Mouse (Mus musculus): Measurements from ENCODE around the gene Aldob. TPM values are rescaled to one million over a fixed set of nuclear protein-coding genes. Genes with fewer than 3 reads are reported as not detected.

Gene Aldob
- polyA plus RNA-seq, 1 experiment from 2014 or later, result 54.0 TPM

DNA sequence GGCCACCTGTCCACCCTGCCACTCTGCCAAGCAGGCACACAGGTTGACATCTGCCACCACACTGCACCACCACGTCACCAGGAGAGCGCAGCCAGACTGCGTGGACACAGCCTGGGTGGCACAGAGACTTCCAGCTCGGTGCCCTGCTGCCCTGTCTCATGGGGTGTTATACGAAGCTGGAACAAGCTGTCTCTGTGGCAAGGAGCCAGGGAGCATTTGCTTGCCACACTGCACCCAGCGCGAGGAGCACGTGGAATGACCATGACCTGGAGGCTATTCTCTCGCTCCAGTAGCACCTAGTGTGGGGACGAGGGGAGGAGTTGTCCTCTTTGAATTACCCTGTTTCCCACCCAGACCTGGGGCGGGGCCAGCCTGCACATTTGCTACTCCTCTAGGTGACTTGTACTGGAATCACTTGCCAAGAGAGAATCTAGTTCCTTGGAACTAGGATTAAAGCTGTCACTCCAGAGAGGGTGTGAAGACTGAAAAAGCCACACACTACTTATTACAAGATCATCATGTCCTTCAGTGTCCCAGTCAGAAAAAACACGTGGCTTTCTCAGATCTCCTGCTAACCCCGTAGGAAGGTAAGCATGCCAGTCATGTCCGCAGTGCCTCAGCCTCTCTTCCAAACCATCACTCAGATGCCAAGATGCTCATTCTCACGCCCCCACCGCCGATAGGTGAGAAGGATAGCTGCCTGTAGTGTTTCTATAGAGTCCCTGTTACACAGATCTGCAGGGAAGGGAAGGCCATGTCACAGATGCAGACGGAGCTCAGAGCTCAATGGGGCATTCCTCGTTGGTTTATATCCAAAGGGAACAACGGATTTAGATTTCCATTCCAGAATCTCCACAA lies 10.8 kb upstream of the Aldob start:
- Histone ChIP-seq H3K4me3 (no peak overlapping the region), H3K9ac (no peak overlapping the region), H3K4me1 (no peaks in the 10 kb centered on the region), H3K27me3 (replicated peaks) (no peaks in the 10 kb centered on the region), H3K9me3 (replicated peaks) (no peaks in the 10 kb centered on the region), H3K4me2 (no peak overlapping the region), H3K27ac (no peak overlapping the region), H3K36me3 (no peaks in the 10 kb centered on the region)
- ATAC-seq, result 0 out of 2 replicates have a peak, but pooled peaks have one; percentile 37
- 62% methylated on average over 20 of the region's 20 CpGs for WGBS (ENCODE audit: insufficient replicate concordance)

DNA sequence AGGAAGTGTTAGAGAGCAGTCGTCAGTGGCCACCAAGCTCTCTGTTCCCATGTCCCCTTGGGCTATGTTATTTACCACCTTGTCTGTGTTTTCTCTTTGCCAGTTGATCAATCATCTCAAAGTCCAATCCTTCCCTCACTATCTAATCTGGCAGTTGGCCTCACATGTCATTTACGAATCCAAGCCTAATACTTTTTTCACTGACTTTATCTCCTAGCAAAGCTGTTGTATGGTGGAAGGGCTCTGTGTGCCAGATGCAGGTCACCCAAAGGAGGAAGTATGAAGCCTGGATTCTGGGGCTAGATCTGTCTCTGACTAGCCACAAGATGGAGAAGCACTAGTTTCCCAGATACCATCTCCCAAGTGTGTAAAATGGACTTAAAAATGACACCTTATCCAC lies 8.8 kb upstream of the Aldob start:
- no peak overlapping the region for H3K27ac ChIP-seq
- no peaks in the 10 kb centered on the region for H3K4me1 ChIP-seq
- WGBS (ENCODE audit: insufficient replicate concordance), result 24% methylated on average over 2 of the region's 2 CpGs
- no peak overlapping the region for H3K4me2 ChIP-seq
- H3K9ac ChIP-seq, result no peak overlapping the region
- H3K27me3 ChIP-seq (replicated peaks), result no peaks in the 10 kb centered on the region
- H3K4me3 ChIP-seq, result no peak overlapping the region
- H3K36me3 ChIP-seq, result no peaks in the 10 kb centered on the region
- no peak; the same call in 1 of the 2 replicates for ATAC-seq
- H3K9me3 ChIP-seq (replicated peaks), result no peaks in the 10 kb centered on the region

DNA sequence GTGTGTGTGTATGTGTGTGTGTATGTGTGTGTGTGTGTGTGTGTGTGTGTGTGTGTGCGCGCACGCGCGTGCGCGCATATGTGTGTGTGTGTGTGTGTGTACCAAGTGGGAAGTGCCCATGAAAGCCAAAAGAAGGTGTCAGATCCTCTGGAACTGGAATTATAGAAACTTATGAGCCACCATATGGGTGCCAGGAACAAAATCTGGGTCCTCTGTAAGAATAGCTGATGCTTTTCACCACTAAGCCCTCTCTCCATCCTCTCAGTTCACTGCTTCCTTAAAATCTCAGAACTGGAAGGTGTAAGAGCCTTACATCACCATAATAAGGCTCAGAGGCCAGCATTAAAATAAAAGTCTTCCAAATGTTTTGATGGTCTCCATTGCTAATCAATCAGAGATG lies 8.0 kb upstream of the Aldob start:
- no peak for ATAC-seq
- H3K27ac ChIP-seq, result no peak overlapping the region

DNA sequence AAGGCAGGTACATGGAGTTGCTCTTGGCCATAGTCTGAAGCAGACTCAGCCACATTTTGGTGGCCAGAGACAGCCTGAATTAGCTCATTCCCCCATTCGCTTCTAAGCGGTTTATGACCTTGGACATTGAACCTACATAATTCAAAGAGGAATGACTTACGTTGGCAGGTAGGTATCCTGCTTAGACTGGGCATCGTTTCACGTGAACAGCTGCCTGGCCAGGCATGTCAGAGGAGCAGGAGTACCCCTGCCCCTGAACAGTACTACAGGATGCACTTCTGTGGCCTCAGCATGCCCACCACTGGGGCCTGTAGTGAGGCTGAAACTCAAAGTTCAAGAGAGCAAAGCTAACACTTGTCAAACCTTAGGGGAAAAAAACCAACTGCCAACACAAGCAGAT lies 4.0 kb upstream of the Aldob start:
- Histone ChIP-seq H3K27ac (no peak overlapping the region), H3K4me2 (no peak overlapping the region), H3K36me3 (no peaks in the 10 kb centered on the region), H3K4me3 (no peak overlapping the region), H3K9ac (no peak overlapping the region), H3K9me3 (replicated peaks) (no peaks in the 10 kb centered on the region), H3K27me3 (replicated peaks) (no peaks in the 10 kb centered on the region), H3K4me1 (no peaks in the 10 kb centered on the region)
- ATAC-seq, result 0 out of 2 replicates have a peak, but pooled peaks have one; percentile 44
- 65% methylated on average over 5 of the region's 5 CpGs for WGBS (ENCODE audit: insufficient replicate concordance)

More for the DNA sequence above, 8.0 kb upstream of the Aldob start:
- H3K4me3 ChIP-seq, result no peak overlapping the region
- H3K4me2 ChIP-seq, result no peak overlapping the region
- no peaks in the 10 kb centered on the region for H3K27me3 ChIP-seq (replicated peaks)
- H3K36me3 ChIP-seq, result no peaks in the 10 kb centered on the region
- H3K9ac ChIP-seq, result no peak overlapping the region
- H3K9me3 ChIP-seq (replicated peaks), result no peaks in the 10 kb centered on the region
- WGBS (ENCODE audit: insufficient replicate concordance), result 96% methylated on average over 7 of the region's 7 CpGs
- no peaks in the 10 kb centered on the region for H3K4me1 ChIP-seq

DNA sequence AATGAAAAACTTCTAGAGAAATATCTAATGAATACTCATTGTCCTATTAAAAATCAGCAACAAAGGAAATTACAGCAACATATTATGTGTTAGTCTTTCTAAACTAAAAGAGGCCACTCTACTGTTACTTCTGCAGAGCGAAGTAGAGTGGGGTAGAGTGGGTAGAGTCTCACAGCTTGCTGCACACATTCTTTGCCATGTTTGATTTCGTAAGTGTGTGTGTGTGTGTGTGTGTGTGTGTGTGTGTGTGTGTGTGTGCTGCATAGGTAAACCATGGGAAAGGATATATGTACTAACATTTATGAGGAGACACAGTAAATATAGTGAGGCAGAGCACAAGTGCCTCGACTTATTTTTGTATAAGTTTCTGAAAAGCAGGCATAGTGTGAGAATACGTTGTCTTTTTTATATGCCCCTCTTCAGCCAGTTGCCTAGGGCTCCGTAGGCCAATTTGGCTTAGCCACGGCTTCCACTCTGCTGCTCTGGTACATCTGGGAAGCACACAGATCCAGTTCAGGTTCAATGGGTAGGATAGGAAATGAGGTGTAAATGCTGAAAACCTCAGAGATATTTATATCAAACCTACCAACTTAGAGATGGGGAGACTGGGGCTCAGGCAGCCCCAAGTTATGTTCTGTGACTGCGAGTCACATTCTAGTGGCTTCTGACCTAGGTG lies 1.7 kb downstream of the Aldob start:
- WGBS (ENCODE audit: insufficient replicate concordance), result 67% methylated on average over 7 of the region's 7 CpGs
- ATAC-seq, result 0 out of 2 replicates have a peak, but pooled peaks have one; percentile 35
- Histone ChIP-seq H3K4me3 (no peak overlapping the region), H3K27me3 (replicated peaks) (no peaks in the 10 kb centered on the region), H3K27ac (peak overlapping the region; percentile 23; the same call in 1 of the 2 replicates), H3K36me3 (no peaks in the 10 kb centered on the region), H3K4me2 (peak overlapping the region; percentile 18; the same call in 1 of the 2 replicates), H3K9me3 (replicated peaks) (no peaks in the 10 kb centered on the region), H3K4me1 (no peaks in the 10 kb centered on the region), H3K9ac (no peak overlapping the region)

DNA sequence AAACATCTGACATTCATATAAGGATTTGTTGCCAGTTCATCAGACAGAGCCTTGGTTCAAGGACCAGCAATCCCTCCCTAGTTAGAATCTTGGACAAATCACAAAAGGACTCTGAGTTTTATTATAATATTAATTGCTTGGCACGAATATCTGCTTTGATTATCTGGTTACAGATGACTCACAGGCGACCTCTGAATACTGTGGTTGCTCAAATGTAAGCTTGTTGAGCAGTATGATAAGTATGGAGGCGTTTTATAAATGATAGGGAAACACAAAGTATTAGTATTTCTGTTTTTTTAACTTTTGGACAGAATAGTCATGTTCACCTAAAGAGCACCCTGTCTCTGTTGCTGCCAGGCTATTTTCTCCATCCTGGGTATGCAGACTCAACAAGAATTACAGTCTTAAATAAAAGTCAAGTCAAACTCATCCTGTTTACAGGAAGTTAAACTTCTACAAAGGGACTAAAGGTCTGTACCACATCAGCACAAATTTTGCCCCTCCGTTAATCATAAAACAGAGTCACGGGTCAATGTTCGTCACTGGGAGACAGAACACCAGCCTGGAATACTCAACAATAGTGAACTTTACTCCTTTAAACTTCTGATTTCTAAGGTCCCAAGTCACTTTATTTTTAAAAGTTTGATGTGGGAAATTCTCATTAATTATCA lies 2.3 kb downstream of the Aldob start:
- peak; percentile 72 for ATAC-seq
- Histone ChIP-seq H3K4me3 (no peak overlapping the region), H3K9me3 (replicated peaks) (no peaks in the 10 kb centered on the region), H3K4me1 (no peaks in the 10 kb centered on the region), H3K27me3 (replicated peaks) (no peaks in the 10 kb centered on the region), H3K27ac (peak overlapping the region; percentile 46; the same call in 1 of the 2 replicates), H3K36me3 (no peaks in the 10 kb centered on the region), H3K9ac (no peak overlapping the region), H3K4me2 (peak overlapping the region; percentile 5; the same call in 1 of the 2 replicates)
- WGBS (ENCODE audit: insufficient replicate concordance), result 63% methylated on average over 6 of the region's 6 CpGs

DNA sequence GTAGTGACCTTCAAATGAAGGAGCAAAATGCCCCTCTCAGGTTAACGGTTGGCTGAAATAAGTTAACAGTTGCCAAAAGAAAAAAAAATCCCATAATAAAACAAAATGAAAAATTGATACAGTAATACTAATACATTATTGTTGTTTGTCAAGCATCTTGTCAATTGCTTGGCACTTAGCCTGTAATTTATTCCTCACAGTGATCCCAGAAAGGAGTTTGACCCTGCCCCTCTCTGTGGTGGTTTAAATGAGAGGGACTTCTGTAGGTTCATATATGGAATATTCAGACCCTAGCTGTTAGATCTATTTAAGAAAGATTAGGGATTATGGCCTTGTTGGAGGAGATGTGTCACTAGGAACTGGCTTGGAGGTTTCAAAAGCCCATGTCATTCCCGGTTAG lies 3.3 kb downstream of the Aldob start:
- H3K27ac ChIP-seq, result no peak overlapping the region
- WGBS (ENCODE audit: insufficient replicate concordance), result 72% methylated on average over 2 of the region's 2 CpGs
- H3K36me3 ChIP-seq, result no peaks in the 10 kb centered on the region
- H3K4me3 ChIP-seq, result no peak overlapping the region
- H3K9me3 ChIP-seq (replicated peaks), result no peaks in the 10 kb centered on the region
- H3K9ac ChIP-seq, result no peak overlapping the region
- H3K27me3 ChIP-seq (replicated peaks), result no peaks in the 10 kb centered on the region
- ATAC-seq, result no peak
- no peaks in the 10 kb centered on the region for H3K4me1 ChIP-seq
- no peak overlapping the region for H3K4me2 ChIP-seq

DNA sequence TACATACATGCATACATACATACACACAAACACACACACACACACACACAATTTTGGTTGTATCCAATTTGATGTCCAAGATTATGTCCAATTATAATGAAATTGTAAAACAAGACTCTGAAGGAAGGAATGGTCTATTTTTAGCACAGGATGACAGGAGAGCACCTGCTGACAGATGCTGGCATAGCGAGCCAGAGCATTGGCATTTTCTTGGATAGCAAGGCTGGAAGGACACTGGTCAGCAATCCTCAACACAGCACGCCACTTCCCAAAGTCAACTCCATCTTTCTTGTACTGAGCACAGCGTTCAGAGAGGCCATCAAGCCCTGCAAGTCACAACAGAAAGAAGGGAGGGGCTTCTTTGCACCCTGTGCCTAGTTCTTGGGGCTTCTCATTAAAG lies 8.4 kb downstream of the Aldob start:
- H3K9me3 ChIP-seq (replicated peaks), result no peaks in the 10 kb centered on the region
- no peak for ATAC-seq
- WGBS (ENCODE audit: insufficient replicate concordance), result 47% methylated on average over 3 of the region's 3 CpGs
- H3K4me1 ChIP-seq, result no peaks in the 10 kb centered on the region
- 0 out of 2 replicates have a peak, but pooled peaks cover 5% of the 10 kb centered on the region for H3K36me3 ChIP-seq
- no peak overlapping the region for H3K9ac ChIP-seq
- H3K27me3 ChIP-seq (replicated peaks), result no peaks in the 10 kb centered on the region
- no peak overlapping the region for H3K27ac ChIP-seq
- H3K4me2 ChIP-seq, result no peak overlapping the region
- H3K4me3 ChIP-seq, result no peak overlapping the region

DNA sequence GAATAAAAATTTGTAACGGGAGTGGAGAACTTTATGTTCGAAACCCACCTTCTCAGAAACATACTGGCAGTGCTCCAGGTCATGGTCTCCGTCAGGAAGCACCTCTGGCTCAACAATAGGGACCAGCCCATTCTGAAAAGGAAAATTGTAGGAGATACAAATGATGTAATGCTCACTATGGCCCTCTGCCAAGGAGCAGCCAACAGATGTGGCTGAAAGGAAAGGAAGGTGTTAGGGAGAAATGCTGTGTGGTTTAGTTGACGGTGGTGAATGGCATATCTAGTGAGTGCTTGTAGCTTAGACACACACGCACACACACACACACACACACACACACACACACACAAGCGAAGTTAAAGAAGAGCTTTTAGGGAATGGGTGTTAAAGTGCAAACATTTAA lies 9.7 kb downstream of the Aldob start:
- no peak for ATAC-seq
- WGBS (ENCODE audit: insufficient replicate concordance), result 63% methylated on average over 6 of the region's 6 CpGs
- Histone ChIP-seq H3K4me3 (no peak overlapping the region), H3K4me1 (no peaks in the 10 kb centered on the region), H3K9me3 (replicated peaks) (no peaks in the 10 kb centered on the region), H3K36me3 (0 out of 2 replicates have a peak, but pooled peaks cover 5% of the 10 kb centered on the region), H3K9ac (no peak overlapping the region), H3K27me3 (replicated peaks) (no peaks in the 10 kb centered on the region), H3K4me2 (no peak overlapping the region), H3K27ac (no peak overlapping the region)

DNA sequence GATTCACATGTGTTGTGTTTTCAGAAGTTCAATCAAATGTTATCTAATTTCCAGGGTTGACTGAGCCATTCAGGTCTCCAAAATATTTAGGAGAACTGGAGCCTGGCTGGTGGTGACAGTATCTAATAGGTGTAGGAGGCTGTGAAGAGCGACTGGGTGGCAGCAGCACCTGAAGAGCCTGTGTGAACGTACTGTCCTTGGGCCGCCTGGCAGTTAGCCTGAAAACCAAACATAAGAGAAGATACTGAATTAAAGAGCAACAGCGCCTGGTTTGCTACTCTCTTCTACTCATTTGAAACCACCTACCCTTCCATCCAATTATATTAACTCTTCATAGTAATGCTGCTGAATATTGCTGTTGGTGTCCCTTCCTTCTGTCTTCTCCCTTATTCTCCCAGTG lies 12.7 kb downstream of the Aldob start:
- H3K27ac ChIP-seq, result no peak overlapping the region
- H3K9me3 ChIP-seq (replicated peaks), result no peaks in the 10 kb centered on the region
- H3K36me3 ChIP-seq, result 0 out of 2 replicates have a peak, but pooled peaks cover 7% of the 10 kb centered on the region
- H3K4me1 ChIP-seq, result no peaks in the 10 kb centered on the region
- no peak for ATAC-seq
- no peak overlapping the region for H3K4me3 ChIP-seq
- no peak overlapping the region for H3K4me2 ChIP-seq
- WGBS (ENCODE audit: insufficient replicate concordance), result 66% methylated on average over 4 of the region's 4 CpGs
- H3K9ac ChIP-seq, result no peak overlapping the region
- H3K27me3 ChIP-seq (replicated peaks), result no peaks in the 10 kb centered on the region

DNA sequence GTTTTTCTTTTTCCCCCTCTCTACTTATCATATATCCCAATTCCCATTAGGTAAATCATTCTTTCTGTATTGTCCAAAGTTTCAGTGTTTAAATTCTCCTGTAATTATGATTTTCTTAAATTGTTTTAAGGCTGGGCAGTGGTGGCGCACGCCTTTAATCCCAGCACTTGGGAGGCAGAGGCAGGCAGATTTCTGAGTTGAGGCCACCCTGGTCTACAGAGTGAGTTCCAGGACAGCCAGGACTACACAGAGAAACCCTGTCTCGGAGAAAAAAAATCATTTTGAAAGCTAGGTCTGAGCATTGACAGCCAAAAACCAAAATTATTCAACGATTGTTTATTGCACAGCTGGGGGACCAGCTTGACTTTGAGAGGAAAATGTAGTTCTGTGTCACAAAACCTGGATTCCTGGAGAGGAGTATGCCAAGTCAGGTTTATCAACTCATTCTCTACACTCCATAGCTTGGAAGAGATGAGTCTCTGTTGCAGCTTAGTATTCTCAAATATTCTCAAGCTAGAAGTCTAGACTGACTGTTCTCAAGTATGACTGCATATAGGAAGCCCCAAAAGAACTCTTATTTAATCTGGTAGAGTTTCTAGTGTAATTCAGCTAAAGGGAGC lies 13.6 kb downstream of the Aldob start:
- Histone ChIP-seq H3K27ac (no peak overlapping the region), H3K4me3 (no peak overlapping the region), H3K36me3 (peaks cover 11% of the 10 kb centered on the region), H3K9ac (no peak overlapping the region), H3K4me1 (no peaks in the 10 kb centered on the region), H3K4me2 (no peak overlapping the region), H3K27me3 (replicated peaks) (no peaks in the 10 kb centered on the region), H3K9me3 (replicated peaks) (no peaks in the 10 kb centered on the region)
- 76% methylated on average over 4 of the region's 4 CpGs for WGBS (ENCODE audit: insufficient replicate concordance)
- ATAC-seq, result no peak
